Mouse (Mus musculus) stomach, postnatal 0 days (tissue): ENCODE results near the gene Nr5a2. TPM values are rescaled to one million over a fixed set of nuclear protein-coding genes. Genes with fewer than 3 reads are reported as not detected.
A peak's percentile ranks its signal among the peaks of the same experiment; 100 is the strongest.

Experiments used
- ATAC-seq: fragments of 200-750 bp; cut with Nextera tagmentation; 2 replicates; pipeline ENCODE4 v1.8.0; 2017; ENCODE audit not compliant: low FRiP score, low TSS enrichment
- DNase-seq: peaks from one replicate; pipeline ENCODE4 v3.0.0-alpha.2; 2016; ENCODE audit warnings: low spot score
- H3K27ac ChIP-seq: fragments of 300-500 bp; sonication (generic); replicated peaks from 2 replicates; pipeline ENCODE4 v1.5.1; 2014; ENCODE audit warnings: mild to moderate bottlenecking, control low read depth
- H3K27me3 ChIP-seq: fragments of 300-500 bp; sonication (generic); 2 replicates; pipeline ENCODE4 v1.6.1; 2014; ENCODE audit warnings: low read length; ENCODE audit not compliant: control insufficient read depth, insufficient read depth
- H3K36me3 ChIP-seq: fragments of 300-500 bp; sonication (generic); 2 replicates; pipeline ENCODE4 v1.6.1; 2014; ENCODE audit warnings: low read length, mixed read lengths; ENCODE audit not compliant: control insufficient read depth, insufficient read depth
- H3K4me1 ChIP-seq: fragments of 300-500 bp; sonication (generic); replicated peaks from 2 replicates; pipeline ENCODE4 v1.6.1; 2014; ENCODE audit warnings: antibody characterized with exemption; ENCODE audit not compliant: control insufficient read depth, insufficient read depth
- H3K4me2 ChIP-seq: fragments of 300-500 bp; sonication (generic); replicated peaks from 2 replicates; pipeline ENCODE4 v1.6.1; 2014; ENCODE audit warnings: low read depth, mild to moderate bottlenecking, control low read depth, moderate library complexity
- H3K4me3 ChIP-seq: fragments of 300-500 bp; sonication (generic); 2 replicates; pipeline ENCODE4 v1.5.1; 2014; ENCODE audit warnings: low read depth, low read length, control low read depth
- H3K9ac ChIP-seq: fragments of 300-500 bp; sonication (generic); 2 replicates; pipeline ENCODE4 v1.6.1; 2014; ENCODE audit warnings: mild to moderate bottlenecking, low read length, control low read depth, mixed read lengths
- H3K9me3 ChIP-seq: fragments of 300-500 bp; sonication (generic); 2 replicates; pipeline ENCODE4 v1.6.1; 2016; ENCODE audit warnings: low read length; ENCODE audit not compliant: control insufficient read depth
- CTCF ChIP-seq: IDR thresholded peaks from 2 replicates; pipeline ENCODE4 v1.5.1; 2016; ENCODE audit warnings: antibody characterized with exemption, low read depth, mild to moderate bottlenecking, moderate library complexity
- EP300 ChIP-seq: optimal IDR thresholded peaks from 2 replicates; pipeline ENCODE3; 2016; ENCODE audit warnings: antibody characterized with exemption
- WGBS: fragments of 180-500 bp; shearing (Covaris S2); extraction: QIAGEN DNeasy Blood & Tissue Kit; methylation state at CpG from one replicate; pipeline ENCODE4 v1.1.7; 2014; 5-methylcytosine and 5-hydroxymethylcytosine counted together
- polyA plus RNA-seq: library from polyadenylated mRNA; unstranded; fragments of >200 nt; fragmentation: Nextera tagmentation; extraction: Ambion mirVana; gene quantifications from 2 replicates; pipeline ENCODE4 v1.2.1, GENCODE M21; 2015

Nr5a2 gene
- polyA plus RNA-seq, 1 experiment from 2014 or later: 0.51 TPM

DNA sequence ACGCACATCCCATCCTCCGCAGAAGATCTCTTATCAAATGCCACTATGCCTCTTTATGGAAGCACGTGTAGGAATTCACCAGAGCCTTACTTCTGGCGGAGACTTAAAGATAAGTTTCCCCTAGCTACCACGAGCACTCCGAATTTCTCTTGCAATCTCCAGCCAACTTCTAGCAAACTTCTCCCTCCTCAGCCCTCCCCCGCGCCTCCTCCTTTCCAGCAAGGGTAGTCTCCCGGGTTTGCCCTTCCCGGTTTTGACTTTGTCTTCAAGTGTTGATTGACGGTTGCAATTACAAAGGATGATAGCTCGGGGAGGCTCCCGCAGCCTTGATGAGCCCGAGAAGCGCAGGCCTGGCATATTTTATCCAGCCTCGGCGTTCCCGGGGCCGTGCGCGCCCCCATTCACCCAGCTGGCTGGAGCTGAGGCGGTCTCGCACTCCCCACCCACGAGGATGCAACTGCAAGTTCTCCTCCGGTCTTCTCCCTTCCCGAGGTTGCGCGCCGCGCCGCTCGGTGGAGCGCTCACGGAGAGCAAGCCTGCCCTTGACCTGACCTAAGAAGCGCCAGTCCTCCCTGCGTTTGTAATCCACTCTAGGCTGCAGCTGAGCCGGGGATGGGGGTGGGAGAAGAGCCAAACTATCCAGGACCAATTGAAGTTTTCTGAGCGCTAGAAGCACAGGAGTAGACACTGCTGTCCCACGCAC is 7.5 kb downstream of the Nr5a2 start:
- Histone ChIP-seq H3K9ac (no peak overlapping the region), H3K36me3 (no peaks in the 10 kb centered on the region), H3K27me3 (peaks cover 29% of the 10 kb centered on the region), H3K4me2 (peak overlapping the region; percentile 51), H3K4me3 (peak overlapping the region; percentile 27), H3K27ac (no peak overlapping the region), H3K4me1 (no peaks in the 10 kb centered on the region), H3K9me3 (no peaks in the 10 kb centered on the region)
- WGBS: under 1% methylated on average over 39 of the region's 39 CpGs
- DNase-seq (peak; percentile 31), ATAC-seq (0 out of 2 replicates have a peak, but pooled peaks have one; percentile 27)
- no peak for TF ChIP-seq EP300
- TF ChIP-seq CTCF: no peak

DNA sequence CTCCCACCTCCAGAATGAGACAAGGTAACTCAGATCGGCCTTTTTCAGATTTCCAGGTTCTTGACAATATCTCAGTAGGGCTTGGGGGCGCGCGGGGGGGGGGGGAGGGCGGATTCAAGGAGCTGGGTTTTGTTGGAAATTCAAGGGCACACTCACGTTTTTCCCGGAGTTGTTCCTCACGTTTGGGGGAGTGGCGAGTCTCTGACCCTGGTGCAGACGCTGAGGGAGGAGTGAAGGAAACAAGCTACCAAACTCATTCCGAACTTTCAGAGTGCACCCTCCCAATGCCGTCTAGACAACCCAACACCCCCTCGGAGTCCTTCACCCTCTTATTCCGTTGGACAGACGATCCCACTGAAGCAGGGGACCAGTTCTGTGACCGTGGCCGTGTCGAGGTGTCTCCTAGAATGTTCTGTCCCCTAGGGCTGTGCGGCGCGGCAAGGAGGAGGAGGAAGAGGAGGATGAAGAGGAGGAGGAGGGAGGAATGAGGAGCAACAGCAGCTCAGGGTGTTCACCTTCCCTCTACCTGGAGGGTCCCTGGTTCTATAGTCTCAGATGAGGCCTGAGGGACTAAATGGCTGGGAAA is 8.2 kb downstream of the Nr5a2 start:
- 7% methylated on average over 19 of the region's 21 CpGs for WGBS
- H3K27me3 ChIP-seq: peaks cover 29% of the 10 kb centered on the region
- peak overlapping the region; percentile 51 for H3K4me2 ChIP-seq
- H3K36me3 ChIP-seq: no peaks in the 10 kb centered on the region
- H3K4me3 ChIP-seq: peak overlapping the region; percentile 27
- H3K4me1 ChIP-seq: no peaks in the 10 kb centered on the region
- H3K27ac ChIP-seq: no peak overlapping the region
- no peak for TF ChIP-seq CTCF
- TF ChIP-seq EP300: no peak
- no peak overlapping the region for H3K9ac ChIP-seq
- DNase-seq (no peak), ATAC-seq (no peak)
- H3K9me3 ChIP-seq: no peaks in the 10 kb centered on the region

DNA sequence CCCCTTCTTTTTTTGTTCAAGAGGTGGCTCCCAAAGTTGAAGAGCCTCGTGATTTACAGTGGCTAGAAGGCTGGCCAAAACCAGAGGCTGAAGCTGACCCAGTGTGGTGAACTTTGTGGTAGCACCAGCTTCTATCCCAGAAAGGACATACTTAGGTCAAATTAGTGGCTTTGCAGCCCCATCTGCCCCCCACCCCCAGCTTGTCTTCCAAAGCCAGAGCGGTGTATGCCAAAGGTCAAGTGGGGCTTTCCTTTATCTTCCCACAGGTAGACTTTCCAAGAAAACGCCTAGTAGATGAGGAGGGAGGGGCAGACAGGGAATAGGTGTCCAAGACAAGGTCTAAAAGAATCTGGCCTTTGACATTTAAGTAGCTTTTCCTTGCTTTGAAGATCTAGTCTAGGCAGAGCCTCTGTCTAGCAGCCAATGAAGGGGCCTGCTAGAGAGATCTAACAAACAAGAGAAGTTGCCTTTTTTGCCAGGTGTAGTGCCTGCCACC is 9.0 kb downstream of the Nr5a2 start:
- H3K36me3 ChIP-seq: no peaks in the 10 kb centered on the region
- no peaks in the 10 kb centered on the region for H3K9me3 ChIP-seq
- H3K4me2 ChIP-seq: no peak overlapping the region
- TF ChIP-seq CTCF (no peak), EP300 (no peak)
- peaks cover 29% of the 10 kb centered on the region for H3K27me3 ChIP-seq
- H3K9ac ChIP-seq: no peak overlapping the region
- no peak for DNase-seq
- 45% methylated on average over 3 of the region's 3 CpGs for WGBS
- no peak overlapping the region for H3K27ac ChIP-seq
- no peaks in the 10 kb centered on the region for H3K4me1 ChIP-seq
- H3K4me3 ChIP-seq: no peak overlapping the region
- ATAC-seq: no peak

DNA sequence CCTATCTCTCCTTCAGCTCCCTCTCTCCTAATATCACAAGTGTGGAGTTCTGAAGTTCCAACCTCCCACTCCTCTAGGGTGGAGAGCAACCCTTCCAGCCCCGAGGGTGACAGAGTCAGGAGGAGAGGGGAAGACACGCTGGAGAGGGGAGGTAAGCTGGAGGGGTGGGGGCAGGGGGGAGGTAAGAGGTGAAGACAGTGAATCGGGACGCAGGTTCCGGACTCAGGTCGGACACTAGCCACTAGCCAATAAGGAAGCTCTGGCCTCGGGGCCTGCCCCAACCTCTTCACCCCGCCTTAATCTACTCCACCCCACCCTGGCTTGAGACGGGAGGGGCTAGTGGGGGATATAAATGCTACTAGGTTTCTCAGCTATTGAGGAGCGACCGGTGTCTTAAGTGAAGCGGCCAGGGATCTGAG is 10.9 kb downstream of the Nr5a2 start:
- H3K36me3 ChIP-seq: no peaks in the 10 kb centered on the region
- H3K9ac ChIP-seq: no peak overlapping the region
- H3K4me1 ChIP-seq: no peaks in the 10 kb centered on the region
- peaks cover 26% of the 10 kb centered on the region for H3K27me3 ChIP-seq
- peak overlapping the region; percentile 69 for H3K4me2 ChIP-seq
- no peak for DNase-seq
- no peak for ATAC-seq
- 7% methylated on average over 12 of the region's 12 CpGs for WGBS
- TF ChIP-seq CTCF: no peak
- TF ChIP-seq EP300: no peak
- no peak overlapping the region for H3K27ac ChIP-seq
- peak overlapping the region; percentile 47 for H3K4me3 ChIP-seq
- no peaks in the 10 kb centered on the region for H3K9me3 ChIP-seq

DNA sequence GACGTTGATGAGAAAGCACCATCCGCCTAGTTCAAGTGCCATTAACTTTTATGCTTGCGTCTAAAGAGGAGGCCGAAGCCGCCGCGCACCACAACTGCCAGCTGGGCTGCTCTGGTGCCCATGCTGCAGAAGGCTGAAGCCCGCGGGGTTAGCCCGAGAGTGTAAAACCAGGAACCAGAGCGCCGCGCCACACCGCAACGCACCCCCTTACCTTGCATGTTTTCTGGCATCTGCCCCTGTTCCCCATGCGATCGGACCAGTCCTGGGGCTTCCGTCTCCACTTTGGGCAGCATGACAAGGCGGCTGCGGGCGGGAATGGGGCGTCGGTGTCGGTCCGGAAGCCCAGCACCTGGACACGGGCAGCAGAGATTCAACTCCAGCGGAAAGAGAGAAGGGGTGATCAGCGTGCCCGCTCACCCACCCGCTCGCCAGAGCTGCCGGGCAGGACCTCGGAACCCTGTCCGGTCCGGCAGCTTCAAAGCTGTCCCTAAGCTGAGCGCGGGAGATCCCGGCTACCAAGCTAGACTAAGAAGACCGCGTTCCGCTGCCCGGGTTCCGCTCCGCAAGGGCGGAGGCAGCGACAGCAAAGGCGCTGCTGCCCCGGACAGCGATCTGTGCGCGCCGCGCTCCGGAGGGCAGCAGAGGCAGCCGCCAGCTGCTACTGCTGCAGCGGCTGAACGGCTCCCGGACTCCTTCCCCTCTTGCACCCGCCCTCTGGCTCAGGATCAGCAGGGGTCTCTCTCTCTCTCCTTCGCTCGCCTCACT is 11.6 kb downstream of the Nr5a2 start:
- 2% methylated on average over 59 of the region's 61 CpGs for WGBS
- DNase-seq (peak; percentile 60), ATAC-seq (peak; percentile 50; the same call in 1 of the 2 replicates)
- Histone ChIP-seq H3K4me1 (no peaks in the 10 kb centered on the region), H3K36me3 (no peaks in the 10 kb centered on the region), H3K4me3 (peak overlapping the region; percentile 47), H3K27me3 (peaks cover 25% of the 10 kb centered on the region), H3K27ac (peak overlapping the region; percentile 35; the same call in 1 of the 2 replicates), H3K4me2 (peak overlapping the region; percentile 69), H3K9me3 (no peaks in the 10 kb centered on the region), H3K9ac (peak overlapping the region; percentile 43)
- no peak for TF ChIP-seq EP300
- TF ChIP-seq CTCF: peak; percentile 29
